In genomic region chr1:50927679-50928187, GRCm38 (mm10) we compare ENCODE assay signal across 8 mouse cellular contexts. TPM values are rescaled to one million over a fixed set of nuclear protein-coding genes. Genes with fewer than 3 reads are reported as not detected.
DNase-seq lines count a peak whose midpoint lies in the region; ATAC-seq and TF ChIP-seq lines count a peak whose summit lies in the region.

No protein-coding gene starts in this region.

- H3K4me3 ChIP-seq in heart, adult 2 months, result peak overlapping the region; percentile 48
- peak overlapping the region; percentile 87 for H3K4me3 ChIP-seq in ES-Bruce4 (ENCODE audit: low read depth, low read length)
- peak overlapping the region; percentile 61 for H3K4me3 ChIP-seq in embryonic facial prominence, embryonic 14.5 days (ENCODE audit: low read depth, low read length)
- peak overlapping the region; percentile 68 for H3K4me3 ChIP-seq in hindbrain, embryonic 12.5 days
- H3K4me3 ChIP-seq in limb, embryonic 11.5 days (ENCODE audit: low read depth, low read length), result peak overlapping the region; percentile 60
- peak overlapping the region; percentile 48 for H3K4me3 ChIP-seq in neural tube, embryonic 14.5 days (ENCODE audit: low read depth, low read length)

- H3K27me3 ChIP-seq in heart, adult 2 months (ENCODE audit: control insufficient read depth, insufficient read depth, low read length), result peaks cover 9% of the 10 kb centered on the region
- peaks cover 5% of the 10 kb centered on the region for H3K27me3 ChIP-seq in ES-Bruce4 (ENCODE audit: control insufficient read depth, insufficient read depth, low read length, poor library complexity, severe bottlenecking)
- peaks cover 53% of the 10 kb centered on the region for H3K27me3 ChIP-seq in embryonic facial prominence, embryonic 14.5 days (replicated peaks; ENCODE audit: control insufficient read depth, insufficient read depth, low read length)
- peaks cover 17% of the 10 kb centered on the region for H3K27me3 ChIP-seq in hindbrain, embryonic 12.5 days
- H3K27me3 ChIP-seq in limb, embryonic 11.5 days (ENCODE audit: control insufficient read depth, insufficient read depth, low read length), result peaks cover 20% of the 10 kb centered on the region
- no peaks in the 10 kb centered on the region for H3K27me3 ChIP-seq in neural tube, embryonic 14.5 days (ENCODE audit: control insufficient read depth, insufficient read depth, low read length)

- WGBS in heart, adult 2 months, result 1% methylated on average over 35 of the region's 35 CpGs
- WGBS in embryonic facial prominence, embryonic 14.5 days, result 1% methylated on average over 28 of the region's 35 CpGs
- under 1% methylated on average over 35 of the region's 35 CpGs for WGBS in hindbrain, embryonic 12.5 days
- WGBS in limb, embryonic 11.5 days, result under 1% methylated on average over 35 of the region's 35 CpGs
- under 1% methylated on average over 34 of the region's 35 CpGs for WGBS in neural tube, embryonic 14.5 days

- no peaks in the 10 kb centered on the region for H3K9me3 ChIP-seq in ES-Bruce4 (replicated peaks; ENCODE audit: control insufficient read depth, insufficient read depth, low read length, poor library complexity, severe bottlenecking)
- no peaks in the 10 kb centered on the region for H3K9me3 ChIP-seq in embryonic facial prominence, embryonic 14.5 days (ENCODE audit: control insufficient read depth, low read length)
- H3K9me3 ChIP-seq in hindbrain, embryonic 12.5 days (replicated peaks), result no peaks in the 10 kb centered on the region
- no peaks in the 10 kb centered on the region for H3K9me3 ChIP-seq in limb, embryonic 11.5 days (ENCODE audit: control insufficient read depth, low read length)
- H3K9me3 ChIP-seq in neural tube, embryonic 14.5 days (ENCODE audit: control insufficient read depth, low read length), result no peaks in the 10 kb centered on the region

- no peak for TF ChIP-seq POLR2A in heart, adult 2 months (IDR thresholded peaks at IDR 0.05; ENCODE audit: insufficient read depth, low read depth, low read length)
- TF ChIP-seq POLR2A in ES-Bruce4 (IDR thresholded peaks at IDR 0.05; ENCODE audit: insufficient read depth, low read length), result no peak

- no peak for DNase-seq in heart, adult 2 months
- DNase-seq in heart, adult 9 months (ENCODE audit: low spot score in 2 of 2), result no peak
- peak; percentile 35 for DNase-seq in embryonic facial prominence, embryonic 14.5 days (ENCODE audit: low spot score)
- DNase-seq in limb, embryonic 11.5 days (ENCODE audit: low spot score), result no peak
- DNase-seq in spleen, adult 12 weeks (ENCODE audit: low spot score), result no peak

- intact Hi-C loops in heart, adult 2 months (cut with DNase I), result no loop called here

- no peak overlapping the region for H3K27ac ChIP-seq in heart, adult 2 months
- no peak overlapping the region for H3K27ac ChIP-seq in ES-Bruce4 (ENCODE audit: insufficient read depth, low read length)
- no peak overlapping the region for H3K27ac ChIP-seq in embryonic facial prominence, embryonic 14.5 days (replicated peaks; ENCODE audit: low read depth, low read length)
- peak overlapping the region; percentile 92 for H3K27ac ChIP-seq in hindbrain, embryonic 12.5 days
- no peak overlapping the region for H3K27ac ChIP-seq in limb, embryonic 11.5 days (replicated peaks; ENCODE audit: low read depth, low read length)
- peak overlapping the region; percentile 97 for H3K27ac ChIP-seq in neural tube, embryonic 14.5 days (ENCODE audit: low read depth, low read length)

- peak overlapping the region; percentile 99 for H3K4me2 ChIP-seq in embryonic facial prominence, embryonic 14.5 days (ENCODE audit: low read depth, low read length)
- peak overlapping the region; percentile 93 for H3K4me2 ChIP-seq in hindbrain, embryonic 12.5 days (replicated peaks)
- peak overlapping the region; percentile 93 for H3K4me2 ChIP-seq in limb, embryonic 11.5 days (ENCODE audit: low read depth, severe bottlenecking)
- peak overlapping the region; percentile 80 for H3K4me2 ChIP-seq in neural tube, embryonic 14.5 days (ENCODE audit: low read depth, low read length)

- ATAC-seq in embryonic facial prominence, embryonic 14.5 days (ENCODE audit: low read depth), result peak; percentile 51
- peak; percentile 64 for ATAC-seq in hindbrain, embryonic 12.5 days (ENCODE audit: low FRiP score)
- ATAC-seq in limb, embryonic 11.5 days (ENCODE audit: insufficient number of reproducible peaks, low FRiP score, low TSS enrichment, low read depth), result peak; percentile 65
- peak; percentile 52 for ATAC-seq in neural tube, embryonic 14.5 days (ENCODE audit: low read depth)

- no peaks in the 10 kb centered on the region for H3K36me3 ChIP-seq in heart, adult 2 months (ENCODE audit: control insufficient read depth, insufficient read depth, low read length)
- H3K36me3 ChIP-seq in ES-Bruce4 (ENCODE audit: control insufficient read depth, insufficient read depth, low read length, poor library complexity, severe bottlenecking), result no peaks in the 10 kb centered on the region
- no peaks in the 10 kb centered on the region for H3K36me3 ChIP-seq in embryonic facial prominence, embryonic 14.5 days (ENCODE audit: control insufficient read depth, insufficient read depth, low read length)
- no peaks in the 10 kb centered on the region for H3K36me3 ChIP-seq in hindbrain, embryonic 12.5 days
- H3K36me3 ChIP-seq in limb, embryonic 11.5 days (ENCODE audit: control insufficient read depth, insufficient read depth, low read length), result no peaks in the 10 kb centered on the region
- no peaks in the 10 kb centered on the region for H3K36me3 ChIP-seq in neural tube, embryonic 14.5 days (ENCODE audit: control insufficient read depth, insufficient read depth, low read length)

- peaks cover 2% of the 10 kb centered on the region; the same call in 1 of the 2 replicates for H3K4me1 ChIP-seq in heart, adult 2 months (ENCODE audit: control insufficient read depth, insufficient read depth, low read length)
- H3K4me1 ChIP-seq in ES-Bruce4 (ENCODE audit: control insufficient read depth, insufficient read depth, low read length), result no peaks in the 10 kb centered on the region
- H3K4me1 ChIP-seq in embryonic facial prominence, embryonic 14.5 days (ENCODE audit: control insufficient read depth, insufficient read depth, low read length), result peaks cover 4% of the 10 kb centered on the region; the same call in 1 of the 2 replicates
- H3K4me1 ChIP-seq in hindbrain, embryonic 12.5 days, result peaks cover 13% of the 10 kb centered on the region
- H3K4me1 ChIP-seq in limb, embryonic 11.5 days (ENCODE audit: control insufficient read depth, insufficient read depth, low read length), result 0 out of 2 replicates have a peak, but pooled peaks cover 4% of the 10 kb centered on the region
- no peaks in the 10 kb centered on the region for H3K4me1 ChIP-seq in neural tube, embryonic 14.5 days (ENCODE audit: control insufficient read depth, insufficient read depth, low read length)

- H3K79me2 ChIP-seq in heart, adult 2 months (replicated peaks; ENCODE audit: control insufficient read depth, insufficient read depth, low read length), result no peaks in the 10 kb centered on the region

- TF ChIP-seq EP300 in heart, adult 2 months (IDR thresholded peaks at IDR 0.05; ENCODE audit: insufficient read depth, low read depth, low read length), result no peak
- no peak for TF ChIP-seq EP300 in ES-Bruce4 (IDR thresholded peaks at IDR 0.05; ENCODE audit: insufficient read depth, low read depth, low read length)

- H3K9ac ChIP-seq in heart, adult 2 months (ENCODE audit: low read depth, low read length), result peak overlapping the region; percentile 8
- H3K9ac ChIP-seq in ES-Bruce4 (ENCODE audit: low read depth, poor library complexity, severe bottlenecking), result peak overlapping the region; percentile 50
- H3K9ac ChIP-seq in embryonic facial prominence, embryonic 14.5 days (ENCODE audit: low read depth, low read length), result peak overlapping the region; percentile 57
- peak overlapping the region; percentile 77 for H3K9ac ChIP-seq in hindbrain, embryonic 12.5 days
- H3K9ac ChIP-seq in limb, embryonic 11.5 days (ENCODE audit: low read length), result peak overlapping the region; percentile 37; the same call in 1 of the 2 replicates
- H3K9ac ChIP-seq in neural tube, embryonic 14.5 days (replicated peaks; ENCODE audit: low read depth, low read length), result peak overlapping the region; percentile 67

- no peak for TF ChIP-seq CTCF in heart, adult 2 months (IDR thresholded peaks at IDR 0.05)
- TF ChIP-seq CTCF in ES-Bruce4 (IDR thresholded peaks at IDR 0.05; ENCODE audit: low read depth, low read length), result no peak

RNA-seq across cellular contexts. Expression of gene Tmeff2, which starts 27.3 kb away (rescaled TPM):
- under 1 TPM; 0.34 to 0.52 TPM for total RNA-seq in heart, adult 2 months (2021)
- polyA plus RNA-seq in heart, adult 2 months (2012; rRNA removed), result 0.68 and 0.70 TPM in 2 replicates
- 0.20 and 0.31 TPM in 2 replicates for polyA plus RNA-seq in ES-Bruce4 (2011; ENCODE audit: insufficient read depth, insufficient read length, low read depth, missing spikeins)
- 26.3 and 37.1 TPM in 2 replicates for polyA plus RNA-seq in embryonic facial prominence, embryonic 14.5 days (2014; fragmentation: Nextera tagmentation; extraction: Ambion mirVana)
- polyA plus RNA-seq in hindbrain, embryonic 12.5 days (2016; fragmentation: Nextera tagmentation; extraction: Ambion mirVana), result 32.3 and 33.9 TPM in 2 replicates
- 3.5 and 4.1 TPM in 2 replicates for polyA plus RNA-seq in limb, embryonic 11.5 days (2014; fragmentation: Nextera tagmentation; extraction: Ambion mirVana)
- polyA plus RNA-seq in neural tube, embryonic 14.5 days (2014; fragmentation: Nextera tagmentation; extraction: Ambion mirVana), result 95.9 and 128 TPM in 2 replicates

Comparison
In these comparisons a context has a peak if more than half of its experiments do, and no peak if none do; other contexts are left out.
1. H3K27ac ChIP-seq: peak in hindbrain, embryonic 12.5 days (single experiment) and neural tube, embryonic 14.5 days (single experiment); none in heart, adult 2 months (single experiment), ES-Bruce4 (single experiment), embryonic facial prominence, embryonic 14.5 days (single experiment) and limb, embryonic 11.5 days (single experiment).
2. H3K9ac ChIP-seq: peak in every context shown above with its lines; median percentile 77 in hindbrain, embryonic 12.5 days; 67 in neural tube, embryonic 14.5 days; 57 in embryonic facial prominence, embryonic 14.5 days; 50 in ES-Bruce4; 37 in limb, embryonic 11.5 days; 8 in heart, adult 2 months.
3. Peak in every context shown above with its lines, with median percentiles within 50 percentile points of each other: H3K4me3 ChIP-seq, ATAC-seq and H3K4me2 ChIP-seq.